Mouse (Mus musculus) lung, adult 2 months (tissue): ENCODE data around the gene Olfr281.

Source experiments
- CTCF ChIP-seq: fragments of 200-500 bp; IDR thresholded peaks from 2 replicates; pipeline ENCODE4 v1.5.1; 2011; ENCODE audit warnings: mild to moderate bottlenecking, low read length, control low read depth; ENCODE audit not compliant: insufficient read depth
- POLR2A ChIP-seq: fragments of 200-500 bp; IDR thresholded peaks from 2 replicates; pipeline ENCODE4 v1.6.1; 2011; ENCODE audit warnings: low read depth, mild to moderate bottlenecking, control low read depth, low read length, borderline replicate concordance; ENCODE audit errors: extremely low read depth

DNA sequence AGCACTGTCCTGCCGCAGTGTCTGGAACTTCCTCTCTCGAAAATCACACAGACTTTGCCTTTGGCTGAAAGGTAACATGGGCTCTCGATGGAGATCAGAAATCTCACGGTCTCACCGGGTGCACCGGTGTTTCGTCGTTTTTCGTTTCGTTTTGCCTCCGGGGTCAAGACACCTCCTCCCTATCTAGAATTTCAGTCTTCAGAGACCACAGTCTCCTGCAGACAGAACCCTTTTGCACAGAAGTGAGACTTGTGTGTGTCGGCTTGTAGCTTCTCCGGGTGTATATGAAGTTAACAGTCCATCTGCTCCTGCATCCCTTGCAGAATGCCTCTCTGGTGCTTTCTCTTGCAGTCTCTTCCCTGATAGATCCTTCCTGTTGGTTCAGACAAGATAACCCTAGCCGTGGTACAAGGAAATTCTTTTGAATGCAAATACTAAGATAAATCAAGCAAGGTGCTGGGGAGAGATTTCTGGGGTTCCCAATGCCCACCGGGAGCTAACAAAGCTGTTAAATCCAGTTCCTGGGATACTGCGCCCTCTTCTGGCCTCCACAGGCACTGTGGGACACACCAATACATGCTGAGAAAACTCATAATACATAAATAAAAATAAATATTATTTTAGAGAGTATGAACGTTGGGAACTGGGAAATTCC is 43.9 kb upstream of the Olfr281 start:
- TF ChIP-seq CTCF (peak; percentile 34; the same call in 1 of the 2 replicates), POLR2A (no peak)
